Mouse (Mus musculus): ENCODE measurements around the gene Vps51. TPM values are rescaled to one million over a fixed set of nuclear protein-coding genes. Genes with fewer than 3 reads are reported as not detected.

Vps51 gene
- polyA plus RNA-seq, 1 experiment from 2014 or later = 73.2 TPM

DNA sequence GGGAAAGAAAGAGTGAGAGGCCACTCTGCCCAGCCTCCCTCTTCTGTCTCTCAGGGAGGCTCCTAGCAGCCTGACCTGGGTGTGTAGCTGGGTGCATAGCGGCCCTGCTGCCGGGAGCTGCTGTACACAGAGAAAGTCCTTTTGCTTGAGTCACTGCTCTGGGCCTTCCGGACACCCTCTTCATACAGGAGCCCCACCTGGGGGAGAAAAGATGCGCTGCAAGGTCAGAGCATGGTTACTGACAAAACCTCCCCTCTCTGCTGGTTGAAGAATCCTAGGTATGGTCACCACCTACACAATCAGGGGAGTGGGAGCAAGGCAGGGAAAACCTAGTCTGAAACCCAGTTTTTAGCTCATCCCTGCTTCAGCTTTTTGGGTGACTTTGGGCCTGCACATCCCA is 8.1 kb downstream of the Vps51 start:
- H3K27me3 ChIP-seq (ENCODE audit: control insufficient read depth, insufficient read depth, low read length) = no peaks in the 10 kb centered on the region
- no peak for ATAC-seq (ENCODE audit: low read depth)
- peaks cover 15% of the 10 kb centered on the region for H3K36me3 ChIP-seq (ENCODE audit: control insufficient read depth, insufficient read depth, low read length)
- H3K4me2 ChIP-seq (ENCODE audit: low read depth, low read length) = no peak overlapping the region
- H3K9ac ChIP-seq (replicated peaks; ENCODE audit: low read depth, low read length) = no peak overlapping the region
- no peaks in the 10 kb centered on the region for H3K9me3 ChIP-seq (ENCODE audit: control insufficient read depth, low read length)
- H3K4me3 ChIP-seq (ENCODE audit: low read depth, low read length) = no peak overlapping the region
- no peak overlapping the region for H3K27ac ChIP-seq (ENCODE audit: low read depth, low read length)
- H3K4me1 ChIP-seq (ENCODE audit: control insufficient read depth, insufficient read depth, low read length) = peaks cover 15% of the 10 kb centered on the region; the same call in 1 of the 2 replicates
- 89% methylated on average over 4 of the region's 4 CpGs for WGBS

DNA sequence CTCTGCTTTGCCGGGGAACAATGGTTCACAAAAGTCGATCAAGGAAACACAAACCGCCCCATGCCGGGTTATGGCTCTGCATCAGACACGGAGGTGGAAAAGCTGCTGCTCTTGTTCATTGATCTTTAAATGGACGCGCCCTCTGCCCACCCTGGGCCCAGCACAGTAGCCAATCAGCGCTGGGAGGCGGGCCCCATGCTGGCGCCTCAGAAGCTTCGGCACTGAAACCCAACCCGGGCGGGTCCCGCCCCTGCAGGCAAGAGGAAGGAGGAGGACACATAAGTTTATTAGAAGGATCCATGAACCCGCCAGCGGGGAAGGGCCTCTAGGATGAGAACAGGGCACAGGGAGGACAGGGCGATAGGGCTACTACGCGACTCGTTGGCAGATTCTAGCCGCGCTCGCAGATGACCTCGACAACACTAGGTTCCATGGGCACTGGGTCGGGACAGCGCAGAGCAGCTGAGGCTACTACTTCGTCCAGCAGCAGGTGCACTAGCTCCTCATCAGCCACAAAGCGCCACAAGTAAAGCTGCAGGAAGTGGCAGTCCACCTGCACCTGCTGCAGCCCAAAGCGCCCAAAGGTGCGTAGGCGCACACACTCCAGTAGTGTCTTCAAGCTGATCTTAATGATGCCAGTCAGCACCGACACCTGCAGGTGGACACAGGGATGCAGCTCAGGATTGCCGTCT is 9.2 kb downstream of the Vps51 start, which contains the start of gene Tm7sf2:
Gene Tm7sf2 (minus strand): TSS at position 650 of the 692 bp plus-strand sequence.
- WGBS = 7% methylated on average over 33 of the region's 33 CpGs
- peak within 1 kb of the TSS; percentile 57 for H3K9ac ChIP-seq (replicated peaks; ENCODE audit: low read depth, low read length)
- H3K27me3 ChIP-seq (ENCODE audit: control insufficient read depth, insufficient read depth, low read length) = no peaks in the 10 kb centered on the region
- peaks cover 15% of the 10 kb centered on the region; the same call in 1 of the 2 replicates for H3K4me1 ChIP-seq (ENCODE audit: control insufficient read depth, insufficient read depth, low read length)
- H3K27ac ChIP-seq (ENCODE audit: low read depth, low read length) = peak within 1 kb of the TSS; percentile 87
- peak; percentile 89 for ATAC-seq (ENCODE audit: low read depth)
- H3K4me3 ChIP-seq (ENCODE audit: low read depth, low read length) = peak within 1 kb of the TSS; percentile 47
- H3K4me2 ChIP-seq (ENCODE audit: low read depth, low read length) = peak within 1 kb of the TSS; percentile 96
- H3K36me3 ChIP-seq (ENCODE audit: control insufficient read depth, insufficient read depth, low read length) = peaks cover 15% of the 10 kb centered on the region
- H3K9me3 ChIP-seq (ENCODE audit: control insufficient read depth, low read length) = no peaks in the 10 kb centered on the region

DNA sequence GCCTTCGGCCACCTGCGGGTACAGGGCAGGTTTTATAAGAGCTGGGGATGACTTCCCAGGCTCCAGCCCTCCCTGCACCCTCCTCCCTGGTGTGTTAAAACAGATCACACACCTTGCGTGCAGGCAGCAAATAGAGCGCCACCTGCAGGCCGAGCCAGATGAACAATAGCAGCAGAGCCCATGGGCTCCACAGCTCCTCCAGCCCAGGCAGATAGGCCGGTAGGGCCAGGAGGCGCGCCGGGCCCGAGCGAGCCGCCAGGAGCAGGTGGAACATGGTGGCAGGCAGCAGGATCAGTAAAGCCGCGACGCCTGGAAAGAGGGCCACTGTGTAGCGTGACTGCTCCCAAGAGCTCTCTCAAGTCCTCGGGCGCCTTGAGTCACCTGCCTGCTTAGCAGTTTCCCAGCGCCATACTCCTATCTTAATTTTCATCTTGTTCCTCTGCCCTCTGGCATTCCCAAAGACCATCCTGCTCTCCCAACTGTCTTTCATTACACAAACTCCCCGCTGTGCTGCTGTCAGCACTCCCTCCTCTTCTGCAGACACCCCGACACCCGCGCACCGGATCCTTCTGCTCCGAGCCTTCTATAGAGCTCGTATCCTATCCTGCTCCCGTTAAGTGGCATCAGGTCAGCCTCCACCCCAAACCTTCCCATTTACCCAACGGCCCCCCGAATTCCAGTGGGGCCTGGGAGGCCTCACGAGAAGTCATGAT is 9.9 kb downstream of the Vps51 start:
- under 1% methylated on average over 30 of the region's 30 CpGs for WGBS

DNA sequence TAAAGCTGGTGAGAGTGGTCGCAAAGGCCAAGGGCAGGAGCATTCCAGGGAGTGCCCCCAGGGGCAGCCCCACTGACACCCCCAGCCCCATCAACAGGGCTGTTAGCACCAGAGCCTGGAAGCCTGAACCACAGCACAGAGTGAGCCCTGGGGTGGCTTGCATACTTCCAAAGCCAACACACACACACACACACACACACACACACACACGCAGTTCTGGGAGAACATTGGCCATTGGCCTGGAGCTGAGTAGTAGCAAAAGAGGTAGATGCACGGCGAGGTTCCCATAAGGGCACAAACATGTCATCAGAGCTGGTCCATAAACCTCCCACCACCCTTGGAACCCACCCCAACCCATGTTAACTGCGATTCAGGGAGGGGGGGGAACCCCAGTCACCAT is 10.5 kb downstream of the Vps51 start:
- peaks cover 11% of the 10 kb centered on the region for H3K36me3 ChIP-seq (ENCODE audit: control insufficient read depth, insufficient read depth, low read length)
- no peaks in the 10 kb centered on the region for H3K9me3 ChIP-seq (ENCODE audit: control insufficient read depth, low read length)
- peak; percentile 7 for ATAC-seq (ENCODE audit: low read depth)
- H3K27me3 ChIP-seq (ENCODE audit: control insufficient read depth, insufficient read depth, low read length) = no peaks in the 10 kb centered on the region
- peak overlapping the region; percentile 47 for H3K4me3 ChIP-seq (ENCODE audit: low read depth, low read length)
- H3K4me1 ChIP-seq (ENCODE audit: control insufficient read depth, insufficient read depth, low read length) = peaks cover 26% of the 10 kb centered on the region
- peak overlapping the region; percentile 96 for H3K4me2 ChIP-seq (ENCODE audit: low read depth, low read length)
- H3K27ac ChIP-seq (ENCODE audit: low read depth, low read length) = peak overlapping the region; percentile 87
- peak overlapping the region; percentile 57 for H3K9ac ChIP-seq (replicated peaks; ENCODE audit: low read depth, low read length)
- 31% methylated on average over 5 of the region's 5 CpGs for WGBS

More for the DNA sequence above, 9.9 kb downstream of the Vps51 start:
- peak overlapping the region; percentile 57 for H3K9ac ChIP-seq (replicated peaks; ENCODE audit: low read depth, low read length)
- H3K36me3 ChIP-seq (ENCODE audit: control insufficient read depth, insufficient read depth, low read length) = peaks cover 12% of the 10 kb centered on the region
- H3K27me3 ChIP-seq (ENCODE audit: control insufficient read depth, insufficient read depth, low read length) = no peaks in the 10 kb centered on the region
- H3K27ac ChIP-seq (ENCODE audit: low read depth, low read length) = peak overlapping the region; percentile 87
- no peaks in the 10 kb centered on the region for H3K9me3 ChIP-seq (ENCODE audit: control insufficient read depth, low read length)
- H3K4me2 ChIP-seq (ENCODE audit: low read depth, low read length) = peak overlapping the region; percentile 96
- peak; percentile 75 for ATAC-seq (ENCODE audit: low read depth)
- peak overlapping the region; percentile 47 for H3K4me3 ChIP-seq (ENCODE audit: low read depth, low read length)
- peaks cover 21% of the 10 kb centered on the region for H3K4me1 ChIP-seq (ENCODE audit: control insufficient read depth, insufficient read depth, low read length)

DNA sequence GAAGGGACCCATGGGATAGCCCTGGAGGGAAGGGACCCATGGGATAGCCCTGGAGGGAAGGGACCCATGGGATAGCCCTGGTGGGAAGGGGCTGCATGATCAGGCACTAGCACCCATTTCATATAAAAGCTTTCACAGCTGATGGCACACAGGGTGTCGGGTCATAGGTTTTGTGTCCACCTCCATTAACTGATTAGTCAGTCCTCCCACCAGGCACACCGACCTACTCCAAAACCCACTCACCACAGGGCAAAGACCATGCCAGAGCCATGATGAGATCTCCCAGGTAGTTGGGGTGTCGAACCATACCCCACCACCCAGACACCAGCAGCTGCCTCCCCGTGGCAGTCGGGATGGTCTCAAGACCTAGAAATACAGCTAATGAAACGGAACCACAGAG is 13.9 kb downstream of the Vps51 start:
- Histone ChIP-seq H3K4me2 (ENCODE audit: low read depth, low read length) (no peak overlapping the region), H3K9ac (replicated peaks; ENCODE audit: low read depth, low read length) (no peak overlapping the region), H3K4me1 (ENCODE audit: control insufficient read depth, insufficient read depth, low read length) (peaks cover 29% of the 10 kb centered on the region)

DNA sequence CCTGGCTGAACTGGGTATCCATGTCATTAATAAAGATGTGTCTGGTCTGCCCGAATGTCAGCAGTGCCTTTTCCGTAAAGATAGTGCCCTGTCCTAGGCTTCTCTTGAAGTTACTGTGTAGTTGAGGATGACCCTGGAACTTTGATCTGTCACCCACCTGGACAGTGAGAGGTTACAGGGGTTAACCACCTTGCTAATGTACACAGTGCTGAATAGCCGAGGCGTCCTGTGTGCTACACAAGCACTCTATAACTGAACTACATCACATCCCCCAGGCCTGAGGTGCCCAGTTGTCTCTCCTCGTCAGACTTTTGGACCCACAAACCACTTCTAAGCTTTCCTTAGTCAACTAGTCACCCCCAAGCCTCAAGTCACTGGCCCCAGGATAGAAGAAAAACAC is 14.6 kb downstream of the Vps51 start:
- Histone ChIP-seq H3K9ac (replicated peaks; ENCODE audit: low read depth, low read length) (peak overlapping the region; percentile 87), H3K36me3 (ENCODE audit: control insufficient read depth, insufficient read depth, low read length) (no peaks in the 10 kb centered on the region; the same call in 1 of the 2 replicates), H3K4me1 (ENCODE audit: control insufficient read depth, insufficient read depth, low read length) (peaks cover 28% of the 10 kb centered on the region), H3K4me2 (ENCODE audit: low read depth, low read length) (peak overlapping the region; percentile 100), H3K27ac (ENCODE audit: low read depth, low read length) (peak overlapping the region; percentile 85; the same call in 1 of the 2 replicates), H3K27me3 (ENCODE audit: control insufficient read depth, insufficient read depth, low read length) (no peaks in the 10 kb centered on the region), H3K9me3 (ENCODE audit: control insufficient read depth, low read length) (no peaks in the 10 kb centered on the region), H3K4me3 (ENCODE audit: low read depth, low read length) (peak overlapping the region; percentile 84)
- ATAC-seq (ENCODE audit: low read depth) = no peak
- 71% methylated on average over 5 of the region's 5 CpGs for WGBS

More for the DNA sequence above, 13.9 kb downstream of the Vps51 start:
- ATAC-seq (ENCODE audit: low read depth) = no peak
- no peak overlapping the region for H3K27ac ChIP-seq (ENCODE audit: low read depth, low read length)
- no peaks in the 10 kb centered on the region; the same call in 1 of the 2 replicates for H3K36me3 ChIP-seq (ENCODE audit: control insufficient read depth, insufficient read depth, low read length)
- no peak overlapping the region for H3K4me3 ChIP-seq (ENCODE audit: low read depth, low read length)
- H3K27me3 ChIP-seq (ENCODE audit: control insufficient read depth, insufficient read depth, low read length) = no peaks in the 10 kb centered on the region
- 97% methylated on average over 6 of the region's 6 CpGs for WGBS
- H3K9me3 ChIP-seq (ENCODE audit: control insufficient read depth, low read length) = no peaks in the 10 kb centered on the region

DNA sequence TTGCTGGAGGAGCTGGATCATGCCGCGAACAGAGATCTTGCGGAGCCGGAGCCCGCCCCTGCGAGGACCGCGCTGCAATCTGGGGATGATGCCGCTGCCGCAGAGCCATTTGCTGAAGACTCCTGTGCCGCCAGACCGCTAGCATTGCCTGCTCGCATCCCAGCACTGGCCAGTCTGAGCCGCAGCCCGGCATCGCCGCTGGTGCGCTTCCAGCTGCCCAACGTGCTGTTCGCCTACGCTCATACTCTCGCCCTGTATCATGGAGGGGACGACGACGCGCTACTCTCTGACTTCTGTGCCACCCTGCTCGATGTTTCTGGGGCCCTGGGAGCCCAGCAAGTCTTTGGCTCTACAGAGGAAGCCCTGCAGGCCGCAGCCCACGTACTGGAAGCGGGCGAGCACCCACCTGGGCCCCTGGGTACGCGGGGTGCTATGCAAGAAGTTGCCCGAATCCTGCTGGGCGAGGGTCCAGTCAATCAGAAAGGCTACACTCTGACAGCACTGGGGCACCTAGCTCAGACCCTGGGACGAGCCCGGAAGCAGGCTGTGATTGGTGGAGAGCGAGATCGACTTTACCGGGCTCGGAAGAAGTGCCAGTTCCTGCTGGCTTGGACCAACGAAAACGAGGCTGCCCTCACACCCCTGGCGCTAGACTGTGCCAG is 15.3 kb downstream of the Vps51 start:
- Histone ChIP-seq H3K4me1 (ENCODE audit: control insufficient read depth, insufficient read depth, low read length) (peaks cover 28% of the 10 kb centered on the region), H3K9me3 (ENCODE audit: control insufficient read depth, low read length) (no peaks in the 10 kb centered on the region), H3K4me3 (ENCODE audit: low read depth, low read length) (peak overlapping the region; percentile 84), H3K27me3 (ENCODE audit: control insufficient read depth, insufficient read depth, low read length) (no peaks in the 10 kb centered on the region), H3K36me3 (ENCODE audit: control insufficient read depth, insufficient read depth, low read length) (no peaks in the 10 kb centered on the region; the same call in 1 of the 2 replicates), H3K27ac (ENCODE audit: low read depth, low read length) (peak overlapping the region; percentile 85), H3K9ac (replicated peaks; ENCODE audit: low read depth, low read length) (peak overlapping the region; percentile 87), H3K4me2 (ENCODE audit: low read depth, low read length) (peak overlapping the region; percentile 100)
- no peak for ATAC-seq (ENCODE audit: low read depth)
- 1% methylated on average over 44 of the region's 44 CpGs for WGBS

DNA sequence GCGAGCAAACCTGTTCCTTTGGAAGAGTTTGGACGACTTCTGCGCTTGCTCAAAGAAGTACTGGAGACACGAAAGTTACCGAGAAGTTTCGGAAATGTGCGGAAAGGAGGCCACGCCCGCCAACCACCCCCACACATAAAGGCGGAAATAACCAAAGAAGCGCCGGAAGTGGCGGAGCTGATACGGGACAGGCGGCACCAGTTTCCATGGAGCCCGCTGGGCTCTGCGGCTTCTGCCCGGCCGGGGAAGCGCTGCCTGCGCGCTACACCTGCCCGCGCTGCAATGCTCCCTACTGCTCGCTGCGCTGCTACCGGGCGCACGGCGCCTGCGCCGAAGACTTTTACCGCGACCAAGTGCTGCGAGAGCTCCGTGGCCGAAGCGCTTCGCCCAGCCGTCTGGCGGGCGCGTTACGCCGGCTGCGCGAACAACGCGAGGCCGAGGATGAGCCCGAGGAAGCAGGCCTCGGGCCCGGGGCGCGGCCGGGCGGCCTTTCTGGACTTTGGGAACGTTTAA is 16.0 kb downstream of the Vps51 start, which contains the start of gene Znhit2:
Gene Znhit2 (plus strand): TSS at position 172 of the 513 bp plus-strand sequence.
- Histone ChIP-seq H3K4me1 (ENCODE audit: control insufficient read depth, insufficient read depth, low read length) (peaks cover 28% of the 10 kb centered on the region), H3K36me3 (ENCODE audit: control insufficient read depth, insufficient read depth, low read length) (no peaks in the 10 kb centered on the region; the same call in 1 of the 2 replicates), H3K27ac (ENCODE audit: low read depth, low read length) (peak within 1 kb of the TSS; percentile 85), H3K27me3 (ENCODE audit: control insufficient read depth, insufficient read depth, low read length) (no peaks in the 10 kb centered on the region), H3K4me3 (ENCODE audit: low read depth, low read length) (peak within 1 kb of the TSS; percentile 84), H3K4me2 (ENCODE audit: low read depth, low read length) (peak within 1 kb of the TSS; percentile 100), H3K9ac (replicated peaks; ENCODE audit: low read depth, low read length) (peak within 1 kb of the TSS; percentile 87), H3K9me3 (ENCODE audit: control insufficient read depth, low read length) (no peaks in the 10 kb centered on the region)
- ATAC-seq (ENCODE audit: low read depth) = peak; percentile 70
- WGBS = under 1% methylated on average over 58 of the region's 58 CpGs

Measured in neural tube, embryonic 14.5 days (tissue).